Mouse (Mus musculus): ENCODE results near the gene Cacna1b. TPM values are rescaled to one million over a fixed set of nuclear protein-coding genes. Genes with fewer than 3 reads are reported as not detected.

Cacna1b gene
- polyA plus RNA-seq, 1 experiment from 2014 or later: 0.47 TPM

DNA sequence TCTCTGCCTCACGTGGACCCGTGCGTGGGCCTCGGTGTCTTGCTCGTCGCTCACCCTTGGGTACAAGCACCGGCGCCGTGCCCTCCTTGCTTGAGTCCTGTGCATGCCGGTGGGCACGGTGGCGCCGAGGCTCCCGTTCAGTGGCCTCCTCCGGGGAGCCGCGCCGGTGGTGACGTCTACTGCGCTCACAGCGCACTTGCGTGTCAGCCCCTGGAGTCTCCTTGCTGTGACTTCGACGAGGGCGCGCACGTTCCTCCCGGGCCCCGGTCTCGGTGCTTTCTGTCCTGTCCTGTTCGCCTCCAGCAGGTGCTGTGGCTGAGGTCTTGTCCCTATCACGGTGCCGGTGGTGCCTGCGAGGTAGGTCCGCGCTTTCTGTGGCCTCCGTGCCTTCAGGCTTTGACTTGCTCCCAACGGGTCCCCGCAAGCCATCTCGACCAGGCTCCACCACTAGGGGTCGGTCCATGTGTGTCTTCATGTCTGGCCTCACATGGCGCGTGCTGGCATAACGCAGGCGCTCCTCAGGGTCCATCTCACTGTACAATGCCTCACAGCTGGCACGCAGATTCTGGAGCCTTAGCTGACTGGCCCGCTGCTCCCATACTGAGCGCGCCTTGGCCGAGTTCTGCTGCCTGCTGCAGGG, 83.8 kb downstream of the Cacna1b start:
- Histone ChIP-seq H3K27ac (ENCODE audit: low read depth, low read length) (peak overlapping the region; percentile 35; the same call in 1 of the 2 replicates), H3K9ac (ENCODE audit: low read depth, low read length) (no peak overlapping the region), H3K27me3 (replicated peaks; ENCODE audit: control insufficient read depth, insufficient read depth, low read length) (0 out of 2 replicates have a peak, but pooled peaks cover 4% of the 10 kb centered on the region), H3K4me3 (ENCODE audit: low read depth, low read length) (peak overlapping the region; percentile 12; the same call in 1 of the 2 replicates), H3K4me1 (replicated peaks; ENCODE audit: control insufficient read depth, insufficient read depth, low read length) (no peaks in the 10 kb centered on the region), H3K9me3 (ENCODE audit: control insufficient read depth) (no peaks in the 10 kb centered on the region), H3K36me3 (ENCODE audit: control insufficient read depth, insufficient read depth) (no peaks in the 10 kb centered on the region), H3K4me2 (replicated peaks; ENCODE audit: low read depth) (peak overlapping the region; percentile 57)
- peak; percentile 28; the same call in 1 of the 2 replicates for ATAC-seq
- 24% methylated on average over 50 of the region's 50 CpGs for WGBS
- peak; percentile 71 for TF ChIP-seq CTCF (IDR thresholded peaks at IDR 0.05; ENCODE audit: low read depth)

GRCm38 (mm10) chr2:24678538-24678937, 84.4 kb downstream of the Cacna1b start:
- TF ChIP-seq CTCF (IDR thresholded peaks at IDR 0.05; ENCODE audit: low read depth): no peak
- 51% methylated on average over 5 of the region's 5 CpGs for WGBS
- 0 out of 2 replicates have a peak, but pooled peaks have one; percentile 33 for ATAC-seq
- Histone ChIP-seq H3K4me3 (ENCODE audit: low read depth, low read length) (peak overlapping the region; percentile 12; the same call in 1 of the 2 replicates), H3K27ac (ENCODE audit: low read depth, low read length) (no peak overlapping the region; the same call in 1 of the 2 replicates), H3K27me3 (replicated peaks; ENCODE audit: control insufficient read depth, insufficient read depth, low read length) (0 out of 2 replicates have a peak, but pooled peaks cover 4% of the 10 kb centered on the region), H3K9me3 (ENCODE audit: control insufficient read depth) (no peaks in the 10 kb centered on the region), H3K9ac (ENCODE audit: low read depth, low read length) (no peak overlapping the region), H3K36me3 (ENCODE audit: control insufficient read depth, insufficient read depth) (no peaks in the 10 kb centered on the region), H3K4me2 (replicated peaks; ENCODE audit: low read depth) (peak overlapping the region; percentile 57; the same call in 1 of the 2 replicates), H3K4me1 (replicated peaks; ENCODE audit: control insufficient read depth, insufficient read depth, low read length) (no peaks in the 10 kb centered on the region)

- no peak for ATAC-seq
- no peak overlapping the region for H3K4me2 ChIP-seq (replicated peaks; ENCODE audit: low read depth)
- no peaks in the 10 kb centered on the region for H3K9me3 ChIP-seq (ENCODE audit: control insufficient read depth)
- H3K9ac ChIP-seq (ENCODE audit: low read depth, low read length): no peak overlapping the region
- no peak overlapping the region for H3K27ac ChIP-seq (ENCODE audit: low read depth, low read length)
- no peaks in the 10 kb centered on the region for H3K4me1 ChIP-seq (replicated peaks; ENCODE audit: control insufficient read depth, insufficient read depth, low read length)
- H3K4me3 ChIP-seq (ENCODE audit: low read depth, low read length): no peak overlapping the region
- WGBS: 76% methylated on average over 4 of the region's 4 CpGs
- no peaks in the 10 kb centered on the region for H3K36me3 ChIP-seq (ENCODE audit: control insufficient read depth, insufficient read depth)
- H3K27me3 ChIP-seq (replicated peaks; ENCODE audit: control insufficient read depth, insufficient read depth, low read length): 0 out of 2 replicates have a peak, but pooled peaks cover 4% of the 10 kb centered on the region
- no peak for TF ChIP-seq CTCF (IDR thresholded peaks at IDR 0.05; ENCODE audit: low read depth)
Measured at GRCm38 (mm10) chr2:24678110-24678509, 84.8 kb downstream of the Cacna1b start.

DNA sequence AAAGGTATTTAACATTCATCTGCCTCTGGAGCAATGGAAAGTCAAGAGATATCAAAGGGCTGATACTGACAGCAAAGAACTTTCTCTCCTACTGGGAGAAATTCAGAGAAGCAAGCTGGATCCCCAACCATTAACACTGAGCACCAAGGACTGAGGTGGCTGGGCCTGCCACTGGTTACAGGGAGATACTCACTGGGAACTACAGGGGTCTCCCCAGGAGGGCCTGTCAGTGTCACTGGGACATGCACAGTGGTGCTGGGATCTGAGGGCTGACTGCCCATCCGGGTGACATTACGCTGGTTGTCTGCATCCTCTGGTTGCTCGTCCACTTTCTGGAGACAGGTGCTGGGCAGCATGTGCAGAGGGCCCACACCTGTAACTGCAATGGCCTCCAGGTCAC, 85.3 kb downstream of the Cacna1b start:
- ATAC-seq: no peak
- Histone ChIP-seq H3K36me3 (ENCODE audit: control insufficient read depth, insufficient read depth) (no peaks in the 10 kb centered on the region), H3K4me3 (ENCODE audit: low read depth, low read length) (no peak overlapping the region), H3K4me1 (replicated peaks; ENCODE audit: control insufficient read depth, insufficient read depth, low read length) (no peaks in the 10 kb centered on the region), H3K4me2 (replicated peaks; ENCODE audit: low read depth) (no peak overlapping the region), H3K27ac (ENCODE audit: low read depth, low read length) (no peak overlapping the region), H3K9me3 (ENCODE audit: control insufficient read depth) (no peaks in the 10 kb centered on the region), H3K9ac (ENCODE audit: low read depth, low read length) (no peak overlapping the region), H3K27me3 (replicated peaks; ENCODE audit: control insufficient read depth, insufficient read depth, low read length) (0 out of 2 replicates have a peak, but pooled peaks cover 4% of the 10 kb centered on the region)
- TF ChIP-seq CTCF (IDR thresholded peaks at IDR 0.05; ENCODE audit: low read depth): no peak
- 94% methylated on average over 3 of the region's 3 CpGs for WGBS

DNA sequence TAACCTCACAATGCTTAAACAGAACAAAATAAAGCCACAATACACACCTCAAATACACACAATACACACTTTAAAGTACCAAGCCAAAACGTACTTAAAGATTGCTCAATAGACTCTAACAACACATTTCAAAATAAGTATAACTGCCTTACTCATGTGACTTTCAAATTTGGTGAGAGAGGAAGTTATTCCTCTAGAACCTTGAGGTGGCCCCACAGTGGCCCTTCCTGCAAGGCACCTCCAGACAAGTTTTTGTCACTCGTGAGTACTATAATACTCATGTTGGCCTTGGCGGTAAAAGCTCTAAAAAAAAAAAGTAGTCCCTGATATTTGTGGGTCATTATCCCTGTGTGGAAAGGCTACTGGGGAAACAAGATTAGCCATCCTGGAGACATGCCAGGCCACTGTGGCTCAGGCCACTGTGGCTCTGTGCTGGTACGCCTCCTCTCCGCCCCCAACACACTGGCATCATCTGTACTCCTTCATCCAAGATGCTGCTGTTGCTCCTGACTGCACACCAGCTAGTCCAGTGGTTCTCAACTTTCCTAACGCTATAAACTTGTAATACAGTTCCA, 88.4 kb downstream of the Cacna1b start:
- no peak for TF ChIP-seq CTCF (IDR thresholded peaks at IDR 0.05; ENCODE audit: low read depth)
- no peaks in the 10 kb centered on the region for H3K36me3 ChIP-seq (ENCODE audit: control insufficient read depth, insufficient read depth)
- no peak overlapping the region for H3K27ac ChIP-seq (ENCODE audit: low read depth, low read length)
- H3K4me1 ChIP-seq (replicated peaks; ENCODE audit: control insufficient read depth, insufficient read depth, low read length): no peaks in the 10 kb centered on the region
- H3K27me3 ChIP-seq (replicated peaks; ENCODE audit: control insufficient read depth, insufficient read depth, low read length): 0 out of 2 replicates have a peak, but pooled peaks cover 3% of the 10 kb centered on the region
- 81% methylated on average over 6 of the region's 6 CpGs for WGBS
- no peak for ATAC-seq
- H3K9me3 ChIP-seq (ENCODE audit: control insufficient read depth): no peaks in the 10 kb centered on the region
- H3K9ac ChIP-seq (ENCODE audit: low read depth, low read length): no peak overlapping the region
- no peak overlapping the region for H3K4me3 ChIP-seq (ENCODE audit: low read depth, low read length)
- H3K4me2 ChIP-seq (replicated peaks; ENCODE audit: low read depth): no peak overlapping the region

- H3K27me3 ChIP-seq (replicated peaks; ENCODE audit: control insufficient read depth, insufficient read depth, low read length): no peaks in the 10 kb centered on the region
- no peak overlapping the region for H3K27ac ChIP-seq (ENCODE audit: low read depth, low read length)
- WGBS: 85% methylated on average over 5 of the region's 5 CpGs
- H3K9ac ChIP-seq (ENCODE audit: low read depth, low read length): no peak overlapping the region
- H3K36me3 ChIP-seq (ENCODE audit: control insufficient read depth, insufficient read depth): no peaks in the 10 kb centered on the region
- H3K4me3 ChIP-seq (ENCODE audit: low read depth, low read length): no peak overlapping the region
- no peak overlapping the region for H3K4me2 ChIP-seq (replicated peaks; ENCODE audit: low read depth)
- no peak for ATAC-seq
- no peak for TF ChIP-seq CTCF (IDR thresholded peaks at IDR 0.05; ENCODE audit: low read depth)
- H3K4me1 ChIP-seq (replicated peaks; ENCODE audit: control insufficient read depth, insufficient read depth, low read length): no peaks in the 10 kb centered on the region
- H3K9me3 ChIP-seq (ENCODE audit: control insufficient read depth): no peaks in the 10 kb centered on the region
Measured at GRCm38 (mm10) chr2:24668598-24668997, 94.4 kb downstream of the Cacna1b start.

Measured in intestine, postnatal 0 days (tissue).